Mouse (Mus musculus) heart, postnatal 0 days (tissue): Measurements from ENCODE around the gene Bend6.

ENCODE experiments used
- CTCF ChIP-seq: IDR thresholded peaks from 2 replicates; pipeline ENCODE4 v1.5.1; 2016; ENCODE audit warnings: antibody characterized with exemption, control low read depth, low read depth
- EP300 ChIP-seq: IDR thresholded peaks from 2 replicates; pipeline ENCODE4 v1.6.1; 2016; ENCODE audit warnings: antibody characterized with exemption, low read depth

- TF ChIP-seq CTCF (no peak), EP300 (no peak)
Measured at GRCm38 (mm10) chr1:33843823-33844222, 63.8 kb downstream of the Bend6 start.
